Mouse (Mus musculus) MN1 (cell line): ENCODE measurements around the gene Olfr814.
"Not testable (repeated sequence)": the region's sequence is repeated elsewhere in the genome, so short reads cannot be mapped to it uniquely, and the experiment has no call there.

Experiments
- DNase-seq: peaks from one replicate; pipeline ENCODE4 v3.0.0-alpha.2; 2016; ENCODE audit warnings: low spot score

Olfr814 gene

DNA sequence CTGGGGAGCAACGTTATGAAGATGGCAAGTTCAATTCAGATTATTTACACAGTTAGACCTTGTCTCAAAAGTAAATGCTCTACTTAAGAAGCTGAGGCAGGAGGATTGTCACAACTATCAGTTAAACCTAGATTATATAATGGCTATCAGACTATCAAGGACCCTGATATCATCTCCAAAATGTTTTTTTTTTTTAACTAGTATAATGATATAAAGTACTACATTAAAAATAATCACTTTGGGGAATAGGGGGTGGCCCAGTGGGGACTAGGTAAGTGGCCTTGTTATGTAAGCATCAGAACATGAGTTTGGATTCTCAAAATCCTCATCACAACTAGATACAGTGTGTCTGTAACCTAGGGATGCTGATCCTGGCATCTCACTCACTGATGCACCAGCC is at the start of gene Olfr814:
Olfr814 (minus strand) TSS at position 101 of the 400 bp plus-strand sequence.
- not testable (repeated sequence) for DNase-seq

DNA sequence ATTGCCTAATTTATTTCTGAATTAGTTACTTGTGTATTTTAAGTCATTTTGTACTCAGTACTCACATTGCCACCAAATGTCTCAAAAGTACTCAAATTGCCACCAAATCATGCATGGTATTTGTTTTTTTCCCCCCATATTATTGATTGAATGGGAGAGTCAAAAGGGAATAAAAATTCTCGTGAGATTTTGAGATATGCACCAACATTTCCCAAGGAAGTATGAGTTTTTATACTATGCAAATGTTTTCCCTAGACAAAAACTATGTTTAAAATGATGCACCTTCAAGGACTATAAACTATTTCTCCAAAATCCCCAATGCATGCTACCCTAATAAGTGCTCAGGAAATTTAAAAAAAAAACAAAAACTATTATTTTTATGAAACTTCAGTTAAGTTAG is 35.8 kb upstream of the Olfr814 start, which contains the start of gene Olfr816:
Olfr816 (minus strand) TSS at position 101 of the 400 bp plus-strand sequence.
- DNase-seq: no peak

DNA sequence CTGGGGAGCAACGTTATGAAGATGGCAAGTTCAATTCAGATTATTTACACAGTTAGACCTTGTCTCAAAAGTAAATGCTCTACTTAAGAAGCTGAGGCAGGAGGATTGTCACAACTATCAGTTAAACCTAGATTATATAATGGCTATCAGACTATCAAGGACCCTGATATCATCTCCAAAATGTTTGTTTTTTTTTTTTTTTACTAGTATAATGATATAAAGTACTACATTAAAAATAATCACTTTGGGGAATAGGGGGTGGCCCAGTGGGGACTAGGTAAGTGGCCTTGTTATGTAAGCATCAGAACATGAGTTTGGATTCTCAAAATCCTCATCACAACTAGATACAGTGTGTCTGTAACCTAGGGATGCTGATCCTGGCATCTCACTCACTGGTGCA is 26.1 kb upstream of the Olfr814 start, which contains the start of gene Olfr815:
Olfr815 (minus strand) TSS at position 101 of the 400 bp plus-strand sequence.
- DNase-seq: not testable (repeated sequence)

DNA sequence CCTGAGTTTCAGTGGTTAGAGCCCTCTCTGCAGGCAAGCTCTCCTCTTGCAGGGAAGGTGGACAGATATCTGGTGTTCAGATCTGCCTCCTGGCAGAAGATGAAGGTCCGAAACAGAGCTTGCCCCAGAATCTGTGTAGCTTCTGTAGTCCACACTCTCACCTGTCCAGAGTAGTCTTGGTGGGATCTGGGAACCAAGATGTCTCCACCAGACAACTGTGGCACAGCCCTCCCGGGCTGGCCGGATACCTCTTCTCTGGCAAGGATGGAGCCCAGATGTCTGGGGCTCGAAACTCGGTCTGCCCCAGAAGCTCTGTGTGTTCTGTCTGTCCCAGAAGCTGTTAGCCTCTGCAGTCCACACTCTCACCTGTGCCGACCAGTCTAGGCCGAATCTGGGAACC is 6.3 kb upstream of the Olfr814 start:
- DNase-seq: no peak

DNA sequence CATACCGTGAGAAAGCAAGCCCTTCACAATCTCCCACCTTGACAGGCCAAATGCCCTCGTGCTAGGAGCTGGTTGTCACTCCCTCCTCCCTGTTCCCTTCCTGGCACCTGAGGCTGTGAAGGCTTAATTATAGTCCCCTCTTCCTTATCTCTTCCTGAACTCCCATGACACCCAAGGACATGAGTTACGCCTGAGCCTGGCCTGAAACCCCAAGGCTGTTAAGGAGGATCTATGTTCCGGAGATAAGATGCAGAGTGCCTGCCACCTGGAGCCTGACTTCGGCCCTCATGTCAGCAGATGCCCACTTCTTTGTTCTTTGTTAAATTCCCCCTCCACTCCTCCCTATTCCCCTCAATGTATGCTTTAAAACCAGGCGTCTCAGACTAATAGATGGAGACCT is 5.8 kb upstream of the Olfr814 start:
- not testable (repeated sequence) for DNase-seq

DNA sequence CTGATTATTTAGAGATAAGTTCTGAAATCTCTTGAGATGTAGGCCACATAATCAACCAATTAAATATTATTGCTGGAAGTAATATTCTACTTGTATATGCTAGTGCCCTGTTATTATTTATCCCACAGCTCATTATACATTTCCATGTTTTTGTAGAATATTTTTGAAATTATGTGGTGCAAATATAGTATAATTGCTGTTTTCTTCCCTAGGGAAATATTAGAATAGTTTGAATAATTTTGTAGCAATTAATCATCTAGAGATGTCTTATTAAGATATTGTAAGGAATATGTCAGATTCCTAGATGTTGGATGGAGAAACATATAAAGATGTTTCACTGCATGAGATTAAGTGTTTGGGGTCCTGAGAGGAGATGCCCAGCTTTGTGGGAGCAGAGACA is 24.6 kb downstream of the Olfr814 start, which contains the start of gene Olfr813:
Olfr813 (plus strand) TSS at position 301 of the 400 bp plus-strand sequence.
- DNase-seq: no peak

DNA sequence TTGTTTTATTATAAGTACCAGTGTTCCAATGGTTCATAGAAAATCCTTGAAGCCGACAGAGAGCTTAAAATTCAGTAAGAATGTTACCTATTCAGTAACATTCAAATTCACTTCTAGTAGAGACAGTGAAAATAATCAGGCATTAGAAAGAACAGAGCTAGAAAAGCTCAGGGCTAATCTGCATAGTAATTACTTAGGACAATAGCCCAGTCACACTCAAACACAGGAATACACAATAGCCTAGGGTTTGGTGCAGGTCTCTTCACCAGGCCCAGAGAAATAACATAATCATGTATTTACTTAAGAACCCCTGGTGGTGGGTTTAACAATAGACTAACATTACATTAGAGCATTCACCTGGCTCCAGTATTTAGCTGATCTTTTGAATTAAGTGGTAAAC is 32.3 kb downstream of the Olfr814 start:
- no peak for DNase-seq

DNA sequence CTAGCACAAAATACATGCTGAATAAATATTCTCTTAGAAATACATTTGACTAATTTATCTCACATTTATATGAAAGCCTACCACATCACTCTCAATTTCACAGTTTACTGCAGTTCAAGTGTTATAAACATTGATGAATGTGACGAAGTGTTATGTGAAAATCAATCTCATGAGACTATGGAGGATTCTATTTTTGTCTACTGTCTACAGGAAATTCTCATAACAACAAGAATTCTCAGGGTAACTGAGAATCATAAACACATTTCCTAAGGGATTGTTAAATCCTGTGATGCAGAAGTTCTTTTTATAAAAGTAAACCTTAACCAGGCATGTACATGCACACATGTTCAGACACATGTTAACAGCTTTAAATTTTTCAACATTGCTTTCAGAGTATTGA is 33.7 kb downstream of the Olfr814 start, which contains the start of gene Olfr812:
Olfr812 (minus strand) TSS at position 101 of the 400 bp plus-strand sequence.
- no peak for DNase-seq
